Comparison of ENCODE assay signal across 8 mouse cellular contexts in genomic region chr19:8929224-8930088, GRCm38 (mm10). TPM values are rescaled to one million over a fixed set of nuclear protein-coding genes. Genes with fewer than 3 reads are reported as not detected.
A peak's percentile ranks its signal among the peaks of the same experiment; 100 is the strongest.
DNase-seq lines count a peak whose midpoint lies in the region; ATAC-seq and TF ChIP-seq lines count a peak whose summit lies in the region.

Rom1 (minus strand) TSS chr19:8929356.
Eml3 (plus strand) TSS chr19:8929552.

- peak; percentile 40 for TF ChIP-seq CTCF in hindbrain, postnatal 0 days (IDR thresholded peaks at IDR 0.05; ENCODE audit: low read depth)
- peak; percentile 47; the same call in 1 of the 2 replicates for TF ChIP-seq CTCF in spleen, adult 2 months (IDR thresholded peaks at IDR 0.05; ENCODE audit: extremely low read depth, insufficient read depth, insufficient read length, insufficient replicate concordance)

- H3K4me1 ChIP-seq in hindbrain, postnatal 0 days (ENCODE audit: insufficient read depth, low read length), result no peaks in the 10 kb centered on the region
- H3K4me1 ChIP-seq in limb, embryonic 12.5 days (replicated peaks), result peaks cover 17% of the 10 kb centered on the region
- peaks cover 21% of the 10 kb centered on the region for H3K4me1 ChIP-seq in midbrain, embryonic 13.5 days (replicated peaks)
- H3K4me1 ChIP-seq in spleen, adult 2 months (ENCODE audit: control insufficient read depth, insufficient read depth, insufficient read length), result peaks cover 17% of the 10 kb centered on the region

- no peaks in the 10 kb centered on the region for H3K27me3 ChIP-seq in hindbrain, postnatal 0 days (ENCODE audit: insufficient read depth, low read length)
- H3K27me3 ChIP-seq in limb, embryonic 12.5 days, result no peaks in the 10 kb centered on the region
- H3K27me3 ChIP-seq in midbrain, embryonic 13.5 days, result peaks cover 14% of the 10 kb centered on the region; the same call in 1 of the 2 replicates
- H3K27me3 ChIP-seq in spleen, adult 2 months (ENCODE audit: control insufficient read depth, insufficient read depth, low read length), result no peaks in the 10 kb centered on the region

- peak; percentile 20 for TF ChIP-seq POLR2A in spleen, adult 2 months (IDR thresholded peaks at IDR 0.05; ENCODE audit: low read depth, low read length)

- peaks cover 8% of the 10 kb centered on the region; the same call in 1 of the 2 replicates for H3K36me3 ChIP-seq in hindbrain, postnatal 0 days (ENCODE audit: insufficient read depth, low read length)
- H3K36me3 ChIP-seq in limb, embryonic 12.5 days, result peaks cover 52% of the 10 kb centered on the region
- peaks cover 26% of the 10 kb centered on the region for H3K36me3 ChIP-seq in midbrain, embryonic 13.5 days
- H3K36me3 ChIP-seq in spleen, adult 2 months (ENCODE audit: control insufficient read depth, insufficient read depth, low read length), result peaks cover 15% of the 10 kb centered on the region

- peak within 1 kb of the TSS; percentile 59 for H3K9ac ChIP-seq in hindbrain, postnatal 0 days (replicated peaks; ENCODE audit: low read length)
- peak within 1 kb of the TSS; percentile 87 for H3K9ac ChIP-seq in limb, embryonic 12.5 days (replicated peaks)
- peak within 1 kb of the TSS; percentile 76 for H3K9ac ChIP-seq in midbrain, embryonic 13.5 days (replicated peaks)

- WGBS in hindbrain, postnatal 0 days, result 1% methylated on average over 57 of the region's 74 CpGs
- 1% methylated on average over 58 of the region's 74 CpGs for WGBS in limb, embryonic 12.5 days
- WGBS in midbrain, embryonic 13.5 days, result 1% methylated on average over 67 of the region's 74 CpGs
- WGBS in spleen, adult 2 months, result under 1% methylated on average over 64 of the region's 74 CpGs

- peak; percentile 77 for DNase-seq in layer of hippocampus, adult 11-12 months (ENCODE audit: low spot score)
- no peak for DNase-seq in layer of hippocampus, adult 9-10 months (ENCODE audit: low spot score)
- DNase-seq in cerebellum, postnatal 36 days, result peak; percentile 73 to 78
- peak; percentile 89 for DNase-seq in gastrocnemius, postnatal 10 days
- DNase-seq in hindbrain, postnatal 0 days (ENCODE audit: low spot score), result peak; percentile 62
- DNase-seq in spleen, adult 2 months (ENCODE audit: low read depth in 1 of 2, low spot score in 2 of 2), result peak; percentile 60 to 87

- peak within 1 kb of the TSS; percentile 62 for H3K27ac ChIP-seq in hindbrain, postnatal 0 days
- H3K27ac ChIP-seq in limb, embryonic 12.5 days, result peak within 1 kb of the TSS; percentile 83
- H3K27ac ChIP-seq in midbrain, embryonic 13.5 days, result no peak within 1 kb of the TSS; the same call in 1 of the 2 replicates
- H3K27ac ChIP-seq in spleen, adult 2 months (ENCODE audit: insufficient read depth, low read length), result peak within 1 kb of the TSS; percentile 89

- peak; percentile 72 for ATAC-seq in hindbrain, postnatal 0 days
- ATAC-seq in limb, embryonic 12.5 days (ENCODE audit: insufficient number of reproducible peaks, insufficient read depth, low FRiP score, low TSS enrichment, low read depth), result peak; percentile 67
- peak; percentile 71 for ATAC-seq in midbrain, embryonic 13.5 days

- H3K9me3 ChIP-seq in hindbrain, postnatal 0 days (ENCODE audit: low read length), result no peaks in the 10 kb centered on the region
- no peaks in the 10 kb centered on the region for H3K9me3 ChIP-seq in limb, embryonic 12.5 days
- no peaks in the 10 kb centered on the region for H3K9me3 ChIP-seq in midbrain, embryonic 13.5 days

- peak within 1 kb of the TSS; percentile 71 for H3K4me2 ChIP-seq in hindbrain, postnatal 0 days (ENCODE audit: low read depth, low read length)
- peak within 1 kb of the TSS; percentile 73 for H3K4me2 ChIP-seq in limb, embryonic 12.5 days
- H3K4me2 ChIP-seq in midbrain, embryonic 13.5 days (replicated peaks), result peak within 1 kb of the TSS; percentile 78

- H3K4me3 ChIP-seq in hindbrain, postnatal 0 days (ENCODE audit: low read length), result peak within 1 kb of the TSS; percentile 53
- peak within 1 kb of the TSS; percentile 80 for H3K4me3 ChIP-seq in limb, embryonic 12.5 days (replicated peaks)
- H3K4me3 ChIP-seq in midbrain, embryonic 13.5 days (replicated peaks), result peak within 1 kb of the TSS; percentile 57
- peak within 1 kb of the TSS; percentile 79 for H3K4me3 ChIP-seq in spleen, adult 2 months (ENCODE audit: extremely low read depth, insufficient read depth, insufficient read length)

RNA-seq across cellular contexts. Expression of gene Rom1, which starts in this region (rescaled TPM):
- total RNA-seq in gastrocnemius, postnatal 10 days (2021), result 1 to 10 TPM; 4.2 to 5.6 TPM
- total RNA-seq in hindbrain, postnatal 0 days (2014; rRNA removed), result 5.7 and 6.0 TPM in 2 replicates
- 3.5 and 4.0 TPM in 2 replicates for polyA plus RNA-seq in hindbrain, postnatal 0 days (2015; fragmentation: Nextera tagmentation; extraction: Ambion mirVana)
- polyA plus RNA-seq in limb, embryonic 12.5 days (2016; fragmentation: Nextera tagmentation; extraction: Ambion mirVana), result 2.4 and 2.6 TPM in 2 replicates
- polyA plus RNA-seq in midbrain, embryonic 13.5 days (2015; fragmentation: Nextera tagmentation; extraction: Ambion mirVana), result 1.9 and 2.4 TPM in 2 replicates
- 10.0 and 11.9 TPM in 2 replicates for polyA plus RNA-seq in spleen, adult 2 months (2012; rRNA removed)

RNA-seq across cellular contexts. Expression of gene Eml3, which starts in this region (rescaled TPM):
- total RNA-seq in gastrocnemius, postnatal 10 days (2021), result 10 to 100 TPM; 11.7 to 15.9 TPM
- total RNA-seq in hindbrain, postnatal 0 days (2014; rRNA removed), result 8.3 and 8.6 TPM in 2 replicates
- polyA plus RNA-seq in hindbrain, postnatal 0 days (2015; fragmentation: Nextera tagmentation; extraction: Ambion mirVana), result 11.0 and 11.8 TPM in 2 replicates
- 34.6 and 34.9 TPM in 2 replicates for polyA plus RNA-seq in limb, embryonic 12.5 days (2016; fragmentation: Nextera tagmentation; extraction: Ambion mirVana)
- polyA plus RNA-seq in midbrain, embryonic 13.5 days (2015; fragmentation: Nextera tagmentation; extraction: Ambion mirVana), result 8.7 and 9.2 TPM in 2 replicates
- 72.3 and 77.7 TPM in 2 replicates for polyA plus RNA-seq in spleen, adult 2 months (2012; rRNA removed)
